Mouse (Mus musculus) embryonic facial prominence, embryonic 13.5 days (tissue): ENCODE results near the gene Dupd1. TPM values are rescaled to one million over a fixed set of nuclear protein-coding genes. Genes with fewer than 3 reads are reported as not detected.

Experiments used
- polyA plus RNA-seq: library from polyadenylated mRNA; unstranded; fragments of >200 nt; fragmentation: Nextera tagmentation; extraction: Ambion mirVana; gene quantifications from 2 replicates; pipeline ENCODE4 v1.2.1, GENCODE M21; 2015

Dupd1 gene
- polyA plus RNA-seq, 1 experiment from 2014 or later, result 0.31 TPM

Other genes with a start within 250 kb of the Dupd1 start
- gene Kat6b, start 233.1 kb downstream of the Dupd1 start, polyA plus RNA-seq, result 28.2 and 34.5 TPM in 2 replicates
- 12.1 and 13.2 TPM in 2 replicates for gene Samd8, start 36.0 kb upstream of the Dupd1 start, polyA plus RNA-seq
- gene Dusp13, start 36.6 kb upstream of the Dupd1 start, polyA plus RNA-seq, result 0.34 and 0.51 TPM in 2 replicates
- 209 and 221 TPM in 2 replicates for gene Vdac2, start 110.7 kb upstream of the Dupd1 start, polyA plus RNA-seq
- gene Comtd1, start 134.4 kb upstream of the Dupd1 start, polyA plus RNA-seq, result 21.4 and 21.5 TPM in 2 replicates